Comparison of ENCODE assay signal across 20 mouse cellular contexts in genomic region chr9:55452906-55453305, GRCm38 (mm10). TPM values are rescaled to one million over a fixed set of nuclear protein-coding genes. Genes with fewer than 3 reads are reported as not detected.
DNase-seq lines count a peak whose midpoint lies in the region; ATAC-seq and TF ChIP-seq lines count a peak whose summit lies in the region.
"Had no signal": no experiment of that assay in that cellular context is flagged by ENCODE, and none has a peak within 500 bp of the region (broad histone marks: within the 10 kb centered on the region; RNA-seq: fewer than 3 reads in every experiment).

No protein-coding gene starts in this region.

- intact Hi-C loops in left cerebral cortex, postnatal 36 days (cut with DNase I) = no loop called here

- no peaks in the 10 kb centered on the region for H3K27me3 ChIP-seq in liver, embryonic 11.5 days (replicated peaks; ENCODE audit: control insufficient read depth, insufficient read depth, low read length)
- no peaks in the 10 kb centered on the region for H3K27me3 ChIP-seq in liver, postnatal 0 days (ENCODE audit: insufficient read depth, low read length)
- no peaks in the 10 kb centered on the region for H3K27me3 ChIP-seq in MEL (ENCODE audit: control insufficient read depth in 1 of 2, insufficient read depth in 2 of 2, low read length in 2 of 2)
- no peaks in the 10 kb centered on the region for H3K27me3 ChIP-seq in liver, embryonic 13.5 days
- H3K27me3 ChIP-seq: embryonic facial prominence, embryonic 12.5 days; forebrain, embryonic 13.5 days; forebrain, embryonic 15.5 days; Patski had no signal

- no peak overlapping the region for H3K4me2 ChIP-seq in liver, embryonic 11.5 days
- H3K4me2 ChIP-seq in liver, postnatal 0 days (ENCODE audit: low read depth, low read length) = no peak overlapping the region
- no peak overlapping the region for H3K4me2 ChIP-seq in liver, embryonic 13.5 days
- H3K4me2 ChIP-seq: embryonic facial prominence, embryonic 12.5 days; forebrain, embryonic 13.5 days; forebrain, embryonic 15.5 days had no signal

- no peak for TF ChIP-seq POLR2A in MEL (IDR thresholded peaks at IDR 0.05; ENCODE audit: control insufficient read depth in 1 of 2, insufficient read depth in 1 of 2, low read depth in 1 of 2, low read length in 2 of 2, poor library complexity in 1 of 2)

- TF ChIP-seq CTCF in liver, postnatal 0 days (IDR thresholded peaks at IDR 0.05; ENCODE audit: low read depth) = no peak
- no peak for TF ChIP-seq CTCF in MEL (IDR thresholded peaks at IDR 0.05 in 2 of 3, conservative IDR thresholded peaks at IDR 0.05 in 1 of 3; ENCODE audit: control insufficient read depth in 1 of 3, insufficient read depth in 1 of 3, low read depth in 2 of 3, low read length in 3 of 3, poor library complexity in 1 of 3, severe bottlenecking in 1 of 3)

- H3K27ac ChIP-seq in liver, embryonic 11.5 days (ENCODE audit: low read depth, low read length) = no peak overlapping the region
- H3K27ac ChIP-seq in liver, postnatal 0 days (ENCODE audit: low read depth) = no peak overlapping the region
- no peak overlapping the region for H3K27ac ChIP-seq in MEL (ENCODE audit: control insufficient read depth, low read depth, low read length)
- no peak overlapping the region for H3K27ac ChIP-seq in liver, embryonic 13.5 days
- H3K27ac ChIP-seq: embryonic facial prominence, embryonic 10.5 days; embryonic facial prominence, embryonic 12.5 days; forebrain, embryonic 13.5 days; forebrain, embryonic 15.5 days had no signal

- 91% methylated on average over 1 of the region's 1 CpGs for WGBS in liver, embryonic 11.5 days
- WGBS in liver, postnatal 0 days (ENCODE audit: insufficient replicate concordance) = 86% methylated on average over 1 of the region's 1 CpGs
- 84% methylated on average over 1 of the region's 1 CpGs for WGBS in liver, embryonic 13.5 days (ENCODE audit: insufficient replicate concordance)

- H3K4me3 ChIP-seq in liver, embryonic 11.5 days (ENCODE audit: low read depth, low read length) = no peak overlapping the region
- H3K4me3 ChIP-seq in liver, postnatal 0 days (ENCODE audit: low read depth, low read length) = no peak overlapping the region
- no peak overlapping the region for H3K4me3 ChIP-seq in MEL (ENCODE audit: control insufficient read depth in 1 of 2, insufficient read depth in 1 of 2, low read depth in 2 of 2, low read length in 2 of 2)
- no peak overlapping the region for H3K4me3 ChIP-seq in liver, embryonic 13.5 days (replicated peaks)
- H3K4me3 ChIP-seq: embryonic facial prominence, embryonic 10.5 days; embryonic facial prominence, embryonic 12.5 days; forebrain, embryonic 13.5 days; forebrain, embryonic 15.5 days had no signal

- no peaks in the 10 kb centered on the region for H3K79me2 ChIP-seq in MEL (ENCODE audit: control insufficient read depth, insufficient read depth, low read length, poor library complexity)

- H3K36me3 ChIP-seq in liver, embryonic 11.5 days (ENCODE audit: control insufficient read depth, insufficient read depth, low read length) = no peaks in the 10 kb centered on the region
- H3K36me3 ChIP-seq in liver, postnatal 0 days (replicated peaks; ENCODE audit: insufficient read depth, low read length) = peaks cover 13% of the 10 kb centered on the region
- peaks cover 0 to 3% of the 10 kb centered on the region in 2 experiments; a peak in 1 of 4 replicates for H3K36me3 ChIP-seq in MEL (ENCODE audit: control insufficient read depth in 1 of 2, insufficient read depth in 2 of 2, low read length in 2 of 2)
- H3K36me3 ChIP-seq in liver, embryonic 13.5 days = peaks cover 15% of the 10 kb centered on the region; the same call in 1 of the 2 replicates
- H3K36me3 ChIP-seq: embryonic facial prominence, embryonic 10.5 days; embryonic facial prominence, embryonic 12.5 days; forebrain, embryonic 15.5 days had no signal

- no peak for TF ChIP-seq EP300 in liver, postnatal 0 days (IDR thresholded peaks at IDR 0.05; ENCODE audit: low read depth)
- TF ChIP-seq EP300 in MEL (IDR thresholded peaks at IDR 0.05; ENCODE audit: low read depth in 1 of 2, low read length in 2 of 2) = no peak

- no peak overlapping the region for H3K9ac ChIP-seq in liver, embryonic 11.5 days (ENCODE audit: low read depth, low read length)
- H3K9ac ChIP-seq in liver, postnatal 0 days (replicated peaks) = no peak overlapping the region
- no peak overlapping the region for H3K9ac ChIP-seq in MEL (ENCODE audit: control insufficient read depth, low read depth, low read length, poor library complexity, severe bottlenecking)
- H3K9ac ChIP-seq in liver, embryonic 13.5 days = no peak overlapping the region
- H3K9ac ChIP-seq: embryonic facial prominence, embryonic 12.5 days; forebrain, embryonic 13.5 days; forebrain, embryonic 15.5 days had no signal

- DNase-seq in liver, embryonic 11.5 days (ENCODE audit: low spot score) = no peak
- DNase-seq in liver, postnatal 0 days = no peak
- DNase-seq in MEL (ENCODE audit: low read depth, low spot score) = no peak
- DNase-seq in liver, embryonic 13.5 days = no peak
- no peak for DNase-seq in left cerebral cortex, postnatal 36 days (ENCODE audit: low spot score in 2 of 2)
- no peak for DNase-seq in right cerebral cortex, postnatal 10 days (ENCODE audit: low spot score in 2 of 2)
- DNase-seq: adrenal gland, adult 8-10 months; adrenal gland, postnatal 14 days; adrenal gland, postnatal 36 days; cerebellum, adult 11-12 months; cerebellum, adult 2 months; cerebellum, adult 9-10 months; cerebellum, postnatal 10 days; cerebellum, postnatal 25 days had no signal

- ATAC-seq in liver, embryonic 11.5 days (replicated peaks; ENCODE audit: low FRiP score) = peak; percentile 57; the same call in 1 of the 2 replicates
- no peak for ATAC-seq in liver, postnatal 0 days
- ATAC-seq in liver, embryonic 13.5 days (ENCODE audit: low read depth) = peak; percentile 80
- ATAC-seq: activated CD4-positive, CD25-positive, alpha-beta regulatory T cell, adult 4 months; forebrain, embryonic 13.5 days; forebrain, embryonic 15.5 days; Patski had no signal

- no peak for TF ChIP-seq RAD21 in MEL (IDR thresholded peaks at IDR 0.05; ENCODE audit: low read depth, low read length)

- H3K9me3 ChIP-seq in liver, embryonic 11.5 days (ENCODE audit: control insufficient read depth, low read length) = no peaks in the 10 kb centered on the region
- H3K9me3 ChIP-seq in liver, postnatal 0 days (ENCODE audit: low read length) = no peaks in the 10 kb centered on the region
- no peaks in the 10 kb centered on the region for H3K9me3 ChIP-seq in MEL (replicated peaks; ENCODE audit: insufficient read depth, low read length)
- no peaks in the 10 kb centered on the region for H3K9me3 ChIP-seq in liver, embryonic 13.5 days (replicated peaks)
- H3K9me3 ChIP-seq: embryonic facial prominence, embryonic 10.5 days; embryonic facial prominence, embryonic 12.5 days; forebrain, embryonic 13.5 days; forebrain, embryonic 15.5 days had no signal

- 0 out of 2 replicates have a peak, but pooled peaks cover 3% of the 10 kb centered on the region for H3K4me1 ChIP-seq in liver, embryonic 11.5 days (replicated peaks; ENCODE audit: control insufficient read depth, insufficient read depth, low read length)
- H3K4me1 ChIP-seq in liver, postnatal 0 days (ENCODE audit: insufficient read depth) = no peaks in the 10 kb centered on the region
- H3K4me1 ChIP-seq in MEL (ENCODE audit: control insufficient read depth in 1 of 2, insufficient read depth in 2 of 2, low read length in 2 of 2) = no peaks in the 10 kb centered on the region
- peaks cover 13% of the 10 kb centered on the region for H3K4me1 ChIP-seq in liver, embryonic 13.5 days (replicated peaks)
- H3K4me1 ChIP-seq: forebrain, embryonic 13.5 days; forebrain, embryonic 15.5 days had no signal

TF ChIP-seq in MEL, 35 proteins besides CTCF, POLR2A, EP300 and RAD21:
- no peak for TF ChIP-seq MAZ (IDR thresholded peaks at IDR 0.05; ENCODE audit: low read depth, low read length)
- TF ChIP-seq GATA1 (IDR thresholded peaks at IDR 0.05; ENCODE audit: low read depth, low read length) = peak; percentile 31; the same call in 1 of the 2 replicates

RNA-seq across cellular contexts. Expression of gene Etfa, which starts 59.1 kb away (rescaled TPM):
- polyA plus RNA-seq in liver, embryonic 11.5 days (2014; fragmentation: Nextera tagmentation; extraction: Ambion mirVana) = 195 and 217 TPM in 2 replicates
- polyA plus RNA-seq in liver, postnatal 0 days (2015; fragmentation: Nextera tagmentation; extraction: Ambion mirVana) = 466 and 477 TPM in 2 replicates
- 37.5 and 37.8 TPM in 2 replicates for total RNA-seq in MEL (2012; rRNA removed)
- polyA plus RNA-seq in MEL (2012; ENCODE audit: insufficient read depth in 1 of 2, insufficient read length in 2 of 2, low read depth in 1 of 2, low replicate concordance in 2 of 2, missing spikeins in 1 of 2) = 100 to 1,000 TPM in 1 of 2 experiments, not detected in 1; 126 TPM
- 173 and 203 TPM in 2 replicates for polyA plus RNA-seq in liver, embryonic 13.5 days (2015; fragmentation: Nextera tagmentation; extraction: Ambion mirVana)
- total RNA-seq in left cerebral cortex, postnatal 36 days (2021) = 10 to 100 TPM; 38.7 to 44.6 TPM
